ENCODE assay signal across 30 mouse cellular contexts in the genomic region with DNA sequence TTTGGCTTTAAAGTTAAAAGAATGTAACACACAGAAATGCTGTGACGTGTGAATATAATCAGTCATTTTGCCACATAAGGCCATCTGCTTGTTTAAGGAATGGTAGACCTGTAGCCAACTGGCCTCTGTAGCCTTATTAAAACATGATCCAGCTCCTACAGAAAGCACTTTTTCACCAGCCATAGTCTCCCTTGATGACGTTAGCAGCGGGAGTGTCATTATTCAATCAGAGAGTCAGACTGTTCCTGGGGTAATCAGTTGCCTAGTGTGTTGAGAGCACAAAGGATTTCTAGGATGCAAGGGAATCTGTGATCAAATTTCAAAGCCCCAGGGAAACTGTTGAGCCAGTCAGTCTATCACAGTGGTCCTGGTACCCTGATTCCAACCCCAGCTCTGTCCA.
DNase-seq lines count a peak whose midpoint lies in the region; ATAC-seq lines count a peak whose summit lies in the region.
"Had no signal": no experiment of that assay in that cellular context is flagged by ENCODE, and none has a peak within 500 bp of the region (broad histone marks: within the 10 kb centered on the region; RNA-seq: fewer than 3 reads in every experiment).

No protein-coding gene starts in this region.

- no peak overlapping the region for H3K27ac ChIP-seq in embryonic facial prominence, embryonic 11.5 days (replicated peaks; ENCODE audit: low read depth, low read length)
- no peak overlapping the region for H3K27ac ChIP-seq in embryonic facial prominence, embryonic 10.5 days (replicated peaks)
- H3K27ac ChIP-seq in hindbrain, embryonic 11.5 days (ENCODE audit: low read depth, low read length), result no peak overlapping the region
- no peak overlapping the region for H3K27ac ChIP-seq in hindbrain, embryonic 16.5 days (ENCODE audit: low read depth, low read length)
- H3K27ac ChIP-seq: heart, adult 2 months; hindbrain, embryonic 15.5 days; intestine, embryonic 15.5 days; layer of hippocampus, adult 2 months; liver, embryonic 12.5 days; macrophage; midbrain, embryonic 10.5 days had no signal

- DNase-seq in embryonic facial prominence, embryonic 11.5 days (ENCODE audit: low spot score), result peak; percentile 30
- no peak for DNase-seq in embryonic facial prominence, embryonic 10.5 days (ENCODE audit: low spot score)
- peak; percentile 16 for DNase-seq in hindbrain, embryonic 11.5 days (ENCODE audit: low spot score)
- peak; percentile 40 for DNase-seq in embryo, embryonic 10.5 days (ENCODE audit: low spot score)
- peak; percentile 2 for DNase-seq in forelimb bud, embryonic 11.5 days (ENCODE audit: low read depth, low spot score)
- DNase-seq in right cerebral cortex, postnatal 36 days (ENCODE audit: low spot score in 2 of 2), result no peak
- DNase-seq: adrenal gland, adult 2 months; adrenal gland, postnatal 36 days; cerebellum, adult 2 months; cerebellum, postnatal 25 days; heart, adult 2 months; heart, postnatal 4 days; kidney, adult 2 months; kidney, postnatal 36 days; left cerebral cortex, postnatal 4 days; liver, postnatal 0 days; right cerebral cortex, adult 18-20 months; thymus, adult 2 months; thymus, postnatal 36 days had no signal

- no peak for ATAC-seq in embryonic facial prominence, embryonic 11.5 days (replicated peaks; ENCODE audit: insufficient number of reproducible peaks, low FRiP score, low TSS enrichment, low read depth)
- ATAC-seq in hindbrain, embryonic 11.5 days (ENCODE audit: low FRiP score), result peak; percentile 30; the same call in 1 of the 2 replicates
- no peak for ATAC-seq in hindbrain, embryonic 16.5 days
- ATAC-seq in monocyte, adult 5-6 weeks (replicated peaks; ENCODE audit: insufficient number of reproducible peaks, low FRiP score, low TSS enrichment, poor library complexity, severe bottlenecking), result no peak
- ATAC-seq: activated CD4-positive, CD25-positive, alpha-beta regulatory T cell, adult 4 months; intestine, embryonic 15.5 days; liver, embryonic 12.5 days; liver, postnatal 0 days had no signal

- H3K9me3 ChIP-seq in embryonic facial prominence, embryonic 11.5 days (replicated peaks; ENCODE audit: control insufficient read depth, low read length), result no peaks in the 10 kb centered on the region
- H3K9me3 ChIP-seq in embryonic facial prominence, embryonic 10.5 days, result no peaks in the 10 kb centered on the region
- no peaks in the 10 kb centered on the region for H3K9me3 ChIP-seq in hindbrain, embryonic 11.5 days (ENCODE audit: control insufficient read depth, low read length)
- no peaks in the 10 kb centered on the region for H3K9me3 ChIP-seq in hindbrain, embryonic 16.5 days (ENCODE audit: control insufficient read depth, low read length)
- H3K9me3 ChIP-seq: heart, embryonic 12.5 days; hindbrain, embryonic 15.5 days; intestine, embryonic 15.5 days; liver, embryonic 12.5 days; midbrain, embryonic 10.5 days had no signal

- H3K27me3 ChIP-seq in embryonic facial prominence, embryonic 11.5 days (ENCODE audit: control insufficient read depth, insufficient read depth, low read length), result no peaks in the 10 kb centered on the region
- no peaks in the 10 kb centered on the region for H3K27me3 ChIP-seq in embryonic facial prominence, embryonic 10.5 days (replicated peaks; ENCODE audit: low read depth, poor library complexity, severe bottlenecking)
- no peaks in the 10 kb centered on the region for H3K27me3 ChIP-seq in hindbrain, embryonic 11.5 days (ENCODE audit: control insufficient read depth, insufficient read depth, low read length)
- no peaks in the 10 kb centered on the region for H3K27me3 ChIP-seq in hindbrain, embryonic 16.5 days (replicated peaks; ENCODE audit: control insufficient read depth, insufficient read depth, low read length)
- H3K27me3 ChIP-seq: CH12.LX; heart, embryonic 12.5 days; hindbrain, embryonic 15.5 days; intestine, embryonic 15.5 days; liver, embryonic 12.5 days had no signal

- no peak overlapping the region for H3K4me2 ChIP-seq in embryonic facial prominence, embryonic 11.5 days (ENCODE audit: low read depth, low read length)
- no peak overlapping the region for H3K4me2 ChIP-seq in hindbrain, embryonic 11.5 days (replicated peaks; ENCODE audit: low read depth, low read length)
- no peak overlapping the region for H3K4me2 ChIP-seq in hindbrain, embryonic 16.5 days (ENCODE audit: low read length)
- H3K4me2 ChIP-seq: heart, embryonic 12.5 days; hindbrain, embryonic 15.5 days; intestine, embryonic 15.5 days; liver, embryonic 12.5 days had no signal

- H3K4me3 ChIP-seq in embryonic facial prominence, embryonic 11.5 days (ENCODE audit: low read depth, low read length), result no peak overlapping the region
- no peak overlapping the region for H3K4me3 ChIP-seq in embryonic facial prominence, embryonic 10.5 days
- H3K4me3 ChIP-seq in hindbrain, embryonic 11.5 days (ENCODE audit: low read depth, low read length), result no peak overlapping the region
- no peak overlapping the region for H3K4me3 ChIP-seq in hindbrain, embryonic 16.5 days (ENCODE audit: low read length)
- H3K4me3 ChIP-seq: heart, adult 2 months; heart, embryonic 12.5 days; hindbrain, embryonic 15.5 days; intestine, embryonic 15.5 days; layer of hippocampus, adult 2 months; liver, embryonic 12.5 days; midbrain, embryonic 10.5 days had no signal

- H3K9ac ChIP-seq in embryonic facial prominence, embryonic 11.5 days (replicated peaks; ENCODE audit: low read length), result no peak overlapping the region
- H3K9ac ChIP-seq in hindbrain, embryonic 11.5 days (ENCODE audit: low read depth, low read length), result no peak overlapping the region
- no peak overlapping the region for H3K9ac ChIP-seq in hindbrain, embryonic 16.5 days (ENCODE audit: low read depth, low read length)
- H3K9ac ChIP-seq: heart, embryonic 12.5 days; hindbrain, embryonic 15.5 days; intestine, embryonic 15.5 days; liver, embryonic 12.5 days; liver, postnatal 0 days had no signal

- WGBS in embryonic facial prominence, embryonic 11.5 days, result 35% methylated on average over 3 of the region's 3 CpGs
- WGBS in embryonic facial prominence, embryonic 10.5 days, result 39% methylated on average over 3 of the region's 3 CpGs
- 40% methylated on average over 3 of the region's 3 CpGs for WGBS in hindbrain, embryonic 11.5 days
- WGBS in hindbrain, embryonic 16.5 days, result 38% methylated on average over 3 of the region's 3 CpGs

- no peaks in the 10 kb centered on the region for H3K4me1 ChIP-seq in embryonic facial prominence, embryonic 11.5 days (ENCODE audit: control insufficient read depth, insufficient read depth, low read length)
- peaks cover 5% of the 10 kb centered on the region; the same call in 1 of the 2 replicates for H3K4me1 ChIP-seq in embryonic facial prominence, embryonic 10.5 days
- no peaks in the 10 kb centered on the region for H3K4me1 ChIP-seq in hindbrain, embryonic 11.5 days (replicated peaks; ENCODE audit: control insufficient read depth, insufficient read depth, low read length)
- no peaks in the 10 kb centered on the region for H3K4me1 ChIP-seq in hindbrain, embryonic 16.5 days (ENCODE audit: control insufficient read depth, insufficient read depth, low read depth, low read length)
- H3K4me1 ChIP-seq: heart, embryonic 12.5 days; hindbrain, embryonic 15.5 days; intestine, embryonic 15.5 days; midbrain, embryonic 10.5 days had no signal

- H3K36me3 ChIP-seq in embryonic facial prominence, embryonic 11.5 days (replicated peaks; ENCODE audit: control insufficient read depth, insufficient read depth, low read depth, low read length), result no peaks in the 10 kb centered on the region
- no peaks in the 10 kb centered on the region for H3K36me3 ChIP-seq in embryonic facial prominence, embryonic 10.5 days (replicated peaks)
- no peaks in the 10 kb centered on the region for H3K36me3 ChIP-seq in hindbrain, embryonic 11.5 days (ENCODE audit: control insufficient read depth, insufficient read depth, low read length)
- H3K36me3 ChIP-seq in hindbrain, embryonic 16.5 days (ENCODE audit: control insufficient read depth, insufficient read depth, low read length), result no peaks in the 10 kb centered on the region
- H3K36me3 ChIP-seq: heart, embryonic 12.5 days; hindbrain, embryonic 15.5 days; intestine, embryonic 15.5 days; liver, embryonic 12.5 days; midbrain, embryonic 10.5 days had no signal

Comparison
In these comparisons a context has a peak if more than half of its experiments do, and no peak if none do; other contexts are left out.
1. DNase-seq: peak in embryonic facial prominence, embryonic 11.5 days (single experiment), hindbrain, embryonic 11.5 days (single experiment), embryo, embryonic 10.5 days (single experiment) and forelimb bud, embryonic 11.5 days (single experiment); none in embryonic facial prominence, embryonic 10.5 days (single experiment) and right cerebral cortex, postnatal 36 days (0 of 2).